Mouse (Mus musculus) frontal cortex, postnatal 36 days (tissue): Measurements from ENCODE around the gene Cldn13.
"Not testable (repeated sequence)": the region's sequence is repeated elsewhere in the genome, so short reads cannot be mapped to it uniquely, and the experiment has no call there.

Source experiments
- DNase-seq, 2 experiments: peaks; one replicate each; pipeline ENCODE4 v3.0.0; 2022; ENCODE audit warnings: low spot score in 2 of 2

The Cldn13 gene

GRCm38 (mm10) chr5:134933686-134934085 lies 18.4 kb upstream of the Cldn13 start:
- DNase-seq, result not testable (repeated sequence)

- DNase-seq, result no peak
Observed at GRCm38 (mm10) chr5:134933281-134933680, 18.0 kb upstream of the Cldn13 start.

- DNase-seq, result peak; percentile 22 to 43
Observed at GRCm38 (mm10) chr5:134932903-134933276, 17.6 kb upstream of the Cldn13 start.

GRCm38 (mm10) chr5:134932179-134932902 lies 17.0 kb upstream of the Cldn13 start, which contains the start of gene Mettl27:
Mettl27 (plus strand) TSS chr5:134932368.
- peak; percentile 72 to 84 for DNase-seq

- no peak for DNase-seq
Observed at GRCm38 (mm10) chr5:134929988-134930387, 14.7 kb upstream of the Cldn13 start.

- DNase-seq, result no peak
Observed at GRCm38 (mm10) chr5:134926726-134927125, 11.4 kb upstream of the Cldn13 start.

GRCm38 (mm10) chr5:134923141-134923540 lies 7.8 kb upstream of the Cldn13 start:
- no peak for DNase-seq

GRCm38 (mm10) chr5:134921106-134921505 lies 5.8 kb upstream of the Cldn13 start:
- DNase-seq, result no peak

- no peak for DNase-seq
Observed at GRCm38 (mm10) chr5:134920106-134920687, 4.9 kb upstream of the Cldn13 start.

GRCm38 (mm10) chr5:134919097-134919496 lies 3.8 kb upstream of the Cldn13 start:
- no peak for DNase-seq

GRCm38 (mm10) chr5:134918071-134918832 lies 2.9 kb upstream of the Cldn13 start:
- peak in 1 of 2 experiments; percentile 23 for DNase-seq

GRCm38 (mm10) chr5:134914510-134914909 lies 816 bp downstream of the Cldn13 start:
- no peak for DNase-seq

GRCm38 (mm10) chr5:134913753-134914152 lies 1.6 kb downstream of the Cldn13 start:
- no peak for DNase-seq

- DNase-seq, result no peak
Observed at GRCm38 (mm10) chr5:134913352-134913751, 2.0 kb downstream of the Cldn13 start.

- DNase-seq, result no peak
Observed at GRCm38 (mm10) chr5:134911901-134912300, 3.4 kb downstream of the Cldn13 start.

GRCm38 (mm10) chr5:134907135-134907534 lies 8.2 kb downstream of the Cldn13 start:
- DNase-seq, result peak; percentile 96 to 97

- DNase-seq, result no peak
Observed at GRCm38 (mm10) chr5:134906633-134907032, 8.7 kb downstream of the Cldn13 start, which contains the start of gene Tmem270. Tmem270 (minus strand) TSS chr5:134906733.

- no peak for DNase-seq
Observed at GRCm38 (mm10) chr5:134901644-134902027, 13.7 kb downstream of the Cldn13 start.

- peak; percentile 35 to 45 for DNase-seq
Observed at GRCm38 (mm10) chr5:134901012-134901643, 14.2 kb downstream of the Cldn13 start.

- no peak for DNase-seq
Observed at GRCm38 (mm10) chr5:134897596-134897995, 17.7 kb downstream of the Cldn13 start.

- no peak for DNase-seq
Observed at GRCm38 (mm10) chr5:134896965-134897364, 18.4 kb downstream of the Cldn13 start.

GRCm38 (mm10) chr5:134895291-134895690 lies 20.0 kb downstream of the Cldn13 start:
- no peak for DNase-seq
